Mouse (Mus musculus) midbrain, embryonic 16.5 days (tissue): Measurements from ENCODE around the gene Klhdc4. TPM values are rescaled to one million over a fixed set of nuclear protein-coding genes. Genes with fewer than 3 reads are reported as not detected.

Experiments
- ATAC-seq: fragments of 200-750 bp; cut with Nextera tagmentation; 2 replicates; pipeline ENCODE4 v1.8.0; 2017; ENCODE audit warnings: moderate TSS enrichment
- H3K27ac ChIP-seq: fragments of 300-500 bp; sonication (generic); 2 replicates; pipeline ENCODE4 v1.5.1; 2014; ENCODE audit warnings: mild to moderate bottlenecking, low read length, mixed read lengths
- H3K27me3 ChIP-seq: fragments of 300-500 bp; sonication (generic); 2 replicates; pipeline ENCODE4 v1.6.1; 2014; ENCODE audit warnings: low read depth, low read length, mixed read lengths; ENCODE audit not compliant: control insufficient read depth, insufficient read depth
- H3K36me3 ChIP-seq: fragments of 300-500 bp; sonication (generic); 2 replicates; pipeline ENCODE4 v1.6.1; 2014; ENCODE audit warnings: mild to moderate bottlenecking, low read length, moderate library complexity, mixed read lengths; ENCODE audit not compliant: control insufficient read depth, insufficient read depth
- H3K4me1 ChIP-seq: fragments of 300-500 bp; sonication (generic); 2 replicates; pipeline ENCODE4 v1.6.1; 2014; ENCODE audit warnings: mild to moderate bottlenecking, low read length, mixed read lengths; ENCODE audit not compliant: control insufficient read depth, insufficient read depth
- H3K4me2 ChIP-seq: fragments of 300-500 bp; sonication (generic); 2 replicates; pipeline ENCODE4 v1.6.1; 2014; ENCODE audit warnings: mild to moderate bottlenecking, low read length, mixed read lengths
- H3K4me3 ChIP-seq: fragments of 300-500 bp; sonication (generic); 2 replicates; pipeline ENCODE4 v1.5.1; 2014; ENCODE audit warnings: low read depth, mild to moderate bottlenecking, low read length, moderate library complexity, mixed read lengths
- H3K9ac ChIP-seq: fragments of 300-500 bp; sonication (generic); 2 replicates; pipeline ENCODE4 v1.6.1; 2014; ENCODE audit warnings: low read depth, low read length, mixed read lengths
- H3K9me3 ChIP-seq: fragments of 300-500 bp; sonication (generic); replicated peaks from 2 replicates; pipeline ENCODE4 v1.6.1; 2014; ENCODE audit warnings: mild to moderate bottlenecking, low read length, mixed read lengths; ENCODE audit not compliant: control insufficient read depth, poor library complexity, severe bottlenecking
- WGBS: fragments of 180-500 bp; shearing (Covaris S2); extraction: QIAGEN DNeasy Blood & Tissue Kit; methylation state at CpG from one replicate; pipeline ENCODE4 v1.1.7; 2014; 5-methylcytosine and 5-hydroxymethylcytosine counted together
- polyA plus RNA-seq: library from polyadenylated mRNA; unstranded; fragments of >200 nt; fragmentation: Nextera tagmentation; extraction: Ambion mirVana; gene quantifications from 2 replicates; pipeline ENCODE4 v1.2.1, GENCODE M21; 2015

The Klhdc4 gene
- polyA plus RNA-seq: 42.1 and 43.3 TPM in 2 replicates

GRCm38 (mm10) chr8:121829048-121829776, at the start of gene Klhdc4:
Gene Klhdc4 (minus strand): TSS chr8:121829569.
- under 1% methylated on average over 54 of the region's 68 CpGs for WGBS
- H3K4me1 ChIP-seq: peaks cover 17% of the 10 kb centered on the region

GRCm38 (mm10) chr8:121877828-121878480, 48.6 kb upstream of the Klhdc4 start:
- Histone ChIP-seq H3K4me1 (no peaks in the 10 kb centered on the region; the same call in 1 of the 2 replicates), H3K36me3 (peaks cover 5% of the 10 kb centered on the region; the same call in 1 of the 2 replicates), H3K27ac (no peak overlapping the region), H3K4me2 (no peak overlapping the region), H3K9ac (no peak overlapping the region), H3K4me3 (no peak overlapping the region), H3K27me3 (no peaks in the 10 kb centered on the region), H3K9me3 (no peaks in the 10 kb centered on the region)
- ATAC-seq: no peak
- WGBS: 82% methylated on average over 7 of the region's 7 CpGs

More at GRCm38 (mm10) chr8:121829048-121829776, at the start of gene Klhdc4:
- H3K27me3 ChIP-seq: no peaks in the 10 kb centered on the region
- H3K27ac ChIP-seq: peak within 1 kb of the TSS; percentile 83
- ATAC-seq: peak; percentile 98
- peak within 1 kb of the TSS; percentile 93 for H3K4me3 ChIP-seq
- no peaks in the 10 kb centered on the region for H3K36me3 ChIP-seq
- peak within 1 kb of the TSS; percentile 97 for H3K4me2 ChIP-seq
- no peaks in the 10 kb centered on the region for H3K9me3 ChIP-seq
- peak within 1 kb of the TSS; percentile 82 for H3K9ac ChIP-seq

- Histone ChIP-seq H3K4me3 (no peak overlapping the region), H3K9me3 (no peaks in the 10 kb centered on the region), H3K9ac (no peak overlapping the region), H3K36me3 (no peaks in the 10 kb centered on the region), H3K4me2 (no peak overlapping the region), H3K4me1 (peaks cover 1% of the 10 kb centered on the region), H3K27ac (no peak overlapping the region), H3K27me3 (no peaks in the 10 kb centered on the region)
- WGBS: 71% methylated on average over 5 of the region's 5 CpGs
- ATAC-seq: no peak
Observed at GRCm38 (mm10) chr8:121877212-121877611, 47.8 kb upstream of the Klhdc4 start.

GRCm38 (mm10) chr8:121875517-121875916, 46.1 kb upstream of the Klhdc4 start:
- Histone ChIP-seq H3K27ac (no peak overlapping the region), H3K4me1 (peaks cover 5% of the 10 kb centered on the region), H3K9me3 (no peaks in the 10 kb centered on the region), H3K4me3 (no peak overlapping the region), H3K4me2 (no peak overlapping the region), H3K27me3 (no peaks in the 10 kb centered on the region), H3K36me3 (no peaks in the 10 kb centered on the region), H3K9ac (no peak overlapping the region)
- ATAC-seq: no peak
- 92% methylated on average over 9 of the region's 9 CpGs for WGBS

- no peak overlapping the region for H3K4me2 ChIP-seq
Observed at GRCm38 (mm10) chr8:121875045-121875444, 45.7 kb upstream of the Klhdc4 start.

GRCm38 (mm10) chr8:121874031-121874430, 44.7 kb upstream of the Klhdc4 start:
- no peak overlapping the region for H3K4me2 ChIP-seq
- no peaks in the 10 kb centered on the region for H3K36me3 ChIP-seq
- ATAC-seq: no peak
- no peaks in the 10 kb centered on the region for H3K9me3 ChIP-seq
- H3K9ac ChIP-seq: no peak overlapping the region
- WGBS: 67% methylated on average over 9 of the region's 9 CpGs
- no peak overlapping the region for H3K4me3 ChIP-seq
- no peaks in the 10 kb centered on the region for H3K27me3 ChIP-seq
- H3K27ac ChIP-seq: no peak overlapping the region
- H3K4me1 ChIP-seq: peaks cover 5% of the 10 kb centered on the region

More at GRCm38 (mm10) chr8:121875045-121875444, 45.7 kb upstream of the Klhdc4 start:
- WGBS: 88% methylated on average over 3 of the region's 3 CpGs
- Histone ChIP-seq H3K9me3 (no peaks in the 10 kb centered on the region), H3K4me3 (no peak overlapping the region), H3K9ac (no peak overlapping the region), H3K27me3 (no peaks in the 10 kb centered on the region), H3K27ac (no peak overlapping the region), H3K4me1 (peaks cover 5% of the 10 kb centered on the region), H3K36me3 (no peaks in the 10 kb centered on the region)
- no peak for ATAC-seq

GRCm38 (mm10) chr8:121871833-121872440, 42.6 kb upstream of the Klhdc4 start:
- WGBS: 29% methylated on average over 10 of the region's 10 CpGs
- H3K4me2 ChIP-seq: no peak overlapping the region
- no peak overlapping the region for H3K9ac ChIP-seq
- H3K9me3 ChIP-seq: no peaks in the 10 kb centered on the region
- ATAC-seq: no peak
- H3K27me3 ChIP-seq: no peaks in the 10 kb centered on the region
- no peak overlapping the region for H3K4me3 ChIP-seq
- peaks cover 5% of the 10 kb centered on the region for H3K4me1 ChIP-seq
- no peaks in the 10 kb centered on the region for H3K36me3 ChIP-seq
- no peak overlapping the region for H3K27ac ChIP-seq

- Histone ChIP-seq H3K27ac (no peak overlapping the region), H3K9me3 (no peaks in the 10 kb centered on the region), H3K36me3 (no peaks in the 10 kb centered on the region), H3K4me1 (peaks cover 5% of the 10 kb centered on the region), H3K4me3 (no peak overlapping the region), H3K4me2 (no peak overlapping the region), H3K27me3 (no peaks in the 10 kb centered on the region), H3K9ac (no peak overlapping the region)
- 90% methylated on average over 2 of the region's 2 CpGs for WGBS
- ATAC-seq: no peak
Observed at GRCm38 (mm10) chr8:121870190-121870589, 40.8 kb upstream of the Klhdc4 start.

GRCm38 (mm10) chr8:121868896-121869295, 39.5 kb upstream of the Klhdc4 start:
- H3K4me2 ChIP-seq: no peak overlapping the region
- no peak overlapping the region for H3K4me3 ChIP-seq
- 75% methylated on average over 7 of the region's 7 CpGs for WGBS
- no peaks in the 10 kb centered on the region for H3K9me3 ChIP-seq
- ATAC-seq: no peak
- H3K27ac ChIP-seq: no peak overlapping the region
- H3K36me3 ChIP-seq: no peaks in the 10 kb centered on the region
- H3K4me1 ChIP-seq: peaks cover 5% of the 10 kb centered on the region
- H3K9ac ChIP-seq: no peak overlapping the region
- H3K27me3 ChIP-seq: no peaks in the 10 kb centered on the region
